Mouse (Mus musculus) G1E (cell line): Measurements from ENCODE around the gene Nfkbib. TPM values are rescaled to one million over a fixed set of nuclear protein-coding genes. Genes with fewer than 3 reads are reported as not detected.
A peak's percentile ranks its signal among the peaks of the same experiment; 100 is the strongest.

Experiments used
- ATAC-seq: 2 replicates; pipeline ENCODE4 v1.8.0; 2016; ENCODE audit warnings: mild to moderate bottlenecking; ENCODE audit not compliant: insufficient number of reproducible peaks, poor library complexity, low FRiP score, severe bottlenecking; ENCODE audit errors: extremely low read depth
- DNase-seq: peaks from one replicate; pipeline ENCODE4 v3.0.0; 2012; ENCODE audit warnings: low spot score
- H3K27me3 ChIP-seq: 2 replicates; pipeline ENCODE4 v1.6.1; 2012; ENCODE audit warnings: mild to moderate bottlenecking, low read length, inconsistent platforms; ENCODE audit not compliant: insufficient read depth
- H3K36me3 ChIP-seq: replicated peaks from 2 replicates; pipeline ENCODE3; 2012; ENCODE audit warnings: mild to moderate bottlenecking, inconsistent platforms
- H3K4me1 ChIP-seq: 2 replicates; pipeline ENCODE4 v1.6.1; 2012; ENCODE audit warnings: low read depth, low read length, inconsistent platforms, mixed read lengths; ENCODE audit not compliant: insufficient read depth
- H3K4me3 ChIP-seq: 2 replicates; pipeline ENCODE4 v1.5.1; 2012; ENCODE audit warnings: low read depth, mild to moderate bottlenecking, inconsistent platforms, low read length, moderate library complexity, mixed read lengths
- H3K9me3 ChIP-seq: replicated peaks from 2 replicates; pipeline ENCODE4 v1.6.1; 2012; ENCODE audit warnings: inconsistent platforms
- CTCF ChIP-seq: IDR thresholded peaks from 2 replicates; pipeline ENCODE4 v1.5.1; 2012; ENCODE audit warnings: low read depth, low read length, inconsistent platforms, mixed read lengths
- GATA1 ChIP-seq: IDR thresholded peaks from 2 replicates; pipeline ENCODE4 v1.6.1; 2012; ENCODE audit warnings: borderline replicate concordance, low read length, inconsistent platforms, mixed read lengths
- GATA2 ChIP-seq: IDR thresholded peaks from 2 replicates; pipeline ENCODE4 v1.6.1; 2012; ENCODE audit warnings: low read depth, low read length, inconsistent platforms, borderline replicate concordance
- POLR2AphosphoS5 ChIP-seq: IDR thresholded peaks from 2 replicates; pipeline ENCODE4 v1.6.1; 2012; ENCODE audit warnings: low read depth, low read length, inconsistent platforms; ENCODE audit not compliant: insufficient replicate concordance
- TAL1 ChIP-seq: conservative IDR thresholded peaks from 2 replicates; pipeline ENCODE4 v1.6.1; 2012; ENCODE audit warnings: low read depth, low read length, inconsistent platforms, mixed read lengths
- polyA plus RNA-seq: library from polyadenylated mRNA; stranded (reverse); fragments of >175 nt; gene quantifications from 2 replicates; pipeline ENCODE4 v1.2.3, GENCODE M21; 2012
- total RNA-seq, 2 experiments: library from RNA; stranded (forward) in 1 of 2; stranded (reverse) in 1 of 2; fragments of 200-1000 nt in 1 of 2; fragments of >200 nt in 1 of 2; fragmentation: Nextera tagmentation in 1 of 2; gene quantifications; 2 replicates each; pipeline ENCODE4 v1.2.3; 2014 to 2017

Nfkbib gene
- total and polyA plus RNA-seq, 3 experiments = 10.7 to 109 (median 30.4) TPM

DNA sequence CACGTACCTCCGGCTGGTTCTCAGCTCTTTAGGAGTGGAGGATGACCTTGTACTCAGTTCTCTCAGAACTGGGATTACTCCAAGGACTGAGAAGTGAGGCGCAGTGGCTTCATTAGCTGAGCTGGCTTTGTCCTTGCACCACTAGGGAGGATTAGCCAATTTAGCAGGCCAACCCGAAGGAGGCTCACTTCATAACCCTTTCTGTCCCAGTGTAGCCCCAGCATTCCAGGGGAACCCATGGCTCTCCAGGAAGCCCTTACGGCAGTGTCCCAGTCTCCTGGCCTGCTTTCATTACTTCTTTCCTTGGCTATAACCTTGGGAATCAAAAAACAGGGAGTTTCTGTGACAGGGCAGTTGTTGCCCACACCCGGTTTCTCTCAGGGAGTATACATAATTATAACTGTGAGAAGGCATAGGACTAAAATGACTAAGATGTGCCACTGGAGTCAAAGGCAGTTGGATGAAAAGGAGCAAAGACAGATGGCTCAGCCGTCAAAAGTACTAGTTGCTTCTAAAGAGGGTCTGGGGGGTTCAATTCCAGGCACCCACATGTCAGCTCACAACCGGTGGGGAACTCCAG, 40.4 kb upstream of the Nfkbib start:
- Histone ChIP-seq H3K4me3 (peak overlapping the region; percentile 91), H3K27me3 (no peaks in the 10 kb centered on the region), H3K9me3 (no peaks in the 10 kb centered on the region), H3K4me1 (peaks cover 43% of the 10 kb centered on the region), H3K36me3 (peaks cover 11% of the 10 kb centered on the region)
- TF ChIP-seq CTCF = no peak
- no peak for TF ChIP-seq POLR2AphosphoS5
- no peak for TF ChIP-seq GATA2
- TF ChIP-seq GATA1 = no peak
- TF ChIP-seq TAL1 = no peak
- no peak for ATAC-seq
- no peak for DNase-seq

DNA sequence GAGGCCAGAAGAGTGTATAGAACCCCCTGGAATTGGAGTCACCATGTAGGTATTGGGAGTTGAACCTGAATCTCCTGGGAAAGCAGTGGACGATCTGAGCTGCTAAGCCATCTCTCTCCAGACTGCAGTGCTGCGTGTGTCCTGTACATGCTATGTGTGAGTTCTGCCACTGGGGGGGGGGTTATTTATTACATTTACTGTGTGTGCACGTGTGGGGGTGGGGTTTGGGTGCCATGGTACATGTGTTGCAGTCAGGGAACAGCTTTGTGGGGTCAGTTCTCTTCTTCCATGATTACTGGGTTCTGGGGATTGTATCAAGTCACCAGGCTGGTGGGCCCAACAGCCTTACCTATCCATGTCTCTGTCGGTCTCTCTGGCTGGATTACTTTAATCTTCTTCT, 39.6 kb upstream of the Nfkbib start:
- TF ChIP-seq GATA2 (no peak), POLR2AphosphoS5 (no peak), CTCF (no peak), GATA1 (no peak)
- H3K9me3 ChIP-seq = no peaks in the 10 kb centered on the region
- H3K27me3 ChIP-seq = no peaks in the 10 kb centered on the region
- no peak for DNase-seq
- peaks cover 2% of the 10 kb centered on the region for H3K36me3 ChIP-seq
- peaks cover 41% of the 10 kb centered on the region for H3K4me1 ChIP-seq
- H3K4me3 ChIP-seq = no peak overlapping the region
- ATAC-seq = no peak

DNA sequence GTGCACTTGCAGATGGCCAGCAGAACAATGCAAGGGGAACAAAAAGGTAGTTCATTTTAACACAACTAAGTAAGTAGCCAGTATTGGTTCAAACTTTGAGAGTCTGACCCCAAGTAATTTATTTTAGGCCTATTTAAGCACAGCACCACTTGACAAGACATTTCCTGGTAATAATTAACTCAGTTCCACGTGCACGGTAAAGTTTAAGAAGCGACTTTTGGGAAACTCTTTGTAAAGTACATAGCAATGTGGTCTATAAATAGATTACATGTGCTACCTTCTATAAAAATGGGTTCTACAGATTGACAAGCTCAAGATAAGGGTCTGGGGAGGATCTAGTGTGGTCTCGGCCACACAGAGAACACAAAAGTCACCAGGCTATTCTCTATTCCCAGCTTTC, 36.4 kb upstream of the Nfkbib start:
- no peak for ATAC-seq

DNA sequence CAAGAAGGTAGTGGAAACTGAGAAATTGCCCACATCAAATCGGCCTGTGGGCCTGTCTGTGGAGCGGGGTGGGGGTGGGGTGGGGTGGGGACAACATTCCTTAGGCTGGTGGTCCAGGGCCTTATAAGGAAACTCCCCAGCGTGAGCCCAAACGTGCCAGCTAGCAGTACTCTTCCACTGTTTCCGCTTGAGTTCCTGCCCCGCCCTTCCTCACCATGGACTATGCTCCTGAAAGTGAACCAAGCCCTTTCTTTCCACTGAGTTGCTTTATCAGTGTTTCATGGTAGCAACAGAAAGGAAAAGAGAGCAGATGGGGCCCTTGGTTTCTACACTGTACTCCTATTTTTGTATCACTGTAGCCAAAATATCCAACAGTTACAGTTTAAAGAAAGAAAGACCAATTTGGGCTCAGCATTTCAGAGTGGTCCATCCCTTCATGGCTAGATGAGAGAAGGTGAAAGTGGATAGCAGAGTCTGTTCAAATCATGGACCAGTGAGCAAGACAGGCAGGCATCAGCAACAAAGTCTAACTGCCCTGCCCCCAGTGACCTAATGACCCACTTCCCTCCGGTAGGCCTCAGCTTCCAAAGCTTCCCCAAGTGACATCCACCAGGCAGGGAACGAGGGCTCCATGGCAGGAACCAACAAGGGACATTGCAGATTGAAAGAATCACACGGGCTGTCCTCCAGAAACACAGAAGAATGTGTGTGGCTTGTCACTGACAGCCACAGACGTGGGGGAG, 35.7 kb upstream of the Nfkbib start:
- DNase-seq (no peak), ATAC-seq (no peak)
- Histone ChIP-seq H3K4me3 (no peak overlapping the region), H3K36me3 (no peaks in the 10 kb centered on the region), H3K27me3 (no peaks in the 10 kb centered on the region), H3K9me3 (no peaks in the 10 kb centered on the region), H3K4me1 (peaks cover 29% of the 10 kb centered on the region)
- TF ChIP-seq TAL1 = no peak
- no peak for TF ChIP-seq GATA2
- no peak for TF ChIP-seq GATA1

More for the DNA sequence above, 36.4 kb upstream of the Nfkbib start:
- H3K4me1 ChIP-seq = peaks cover 34% of the 10 kb centered on the region
- H3K36me3 ChIP-seq = no peaks in the 10 kb centered on the region
- no peaks in the 10 kb centered on the region for H3K9me3 ChIP-seq
- no peak for TF ChIP-seq CTCF
- TF ChIP-seq POLR2AphosphoS5 = no peak
- TF ChIP-seq GATA1 = no peak
- TF ChIP-seq TAL1 = no peak
- TF ChIP-seq GATA2 = no peak
- H3K27me3 ChIP-seq = no peaks in the 10 kb centered on the region
- no peak for DNase-seq
- no peak overlapping the region for H3K4me3 ChIP-seq

DNA sequence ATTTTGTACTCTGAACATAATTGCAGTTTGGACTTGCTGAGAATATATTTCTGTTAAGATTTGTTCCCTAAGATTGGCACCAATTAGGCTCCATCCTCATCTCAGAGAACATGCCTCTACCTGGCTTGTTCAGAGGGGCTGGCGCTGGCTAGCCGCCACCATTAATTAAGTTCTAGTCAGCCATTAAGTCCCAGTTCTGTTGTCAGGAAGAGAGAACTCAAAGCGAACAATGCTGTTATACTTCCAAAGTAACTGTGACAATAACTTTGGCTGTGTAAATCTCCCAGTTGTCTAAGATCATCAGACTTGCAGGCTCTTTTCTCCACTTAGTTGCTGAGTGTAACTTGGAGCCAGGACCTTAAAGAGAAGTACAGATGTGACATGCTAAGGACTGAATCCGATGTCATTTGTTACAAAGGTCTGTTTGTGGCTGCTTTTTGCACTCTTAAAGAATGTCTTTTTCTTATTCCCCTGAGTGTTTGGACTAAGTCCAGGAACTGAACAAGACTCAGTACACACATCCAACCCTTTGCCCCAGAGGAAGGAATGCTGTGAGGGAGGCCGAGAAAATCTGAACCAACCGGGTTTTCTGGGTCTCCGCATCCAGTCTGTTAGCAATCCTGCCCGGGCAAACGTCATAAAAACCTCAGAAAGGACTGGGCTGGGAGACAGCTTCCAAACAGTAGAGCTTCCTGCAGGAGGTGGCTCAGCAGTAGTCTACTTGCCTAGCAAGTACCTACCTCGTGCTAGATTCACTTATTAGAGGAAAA, 34.8 kb upstream of the Nfkbib start:
- TF ChIP-seq CTCF = no peak
- TF ChIP-seq GATA2 = no peak
- TF ChIP-seq POLR2AphosphoS5 = no peak
- no peak for TF ChIP-seq TAL1
- no peak for TF ChIP-seq GATA1
- no peaks in the 10 kb centered on the region for H3K9me3 ChIP-seq
- peaks cover 27% of the 10 kb centered on the region for H3K4me1 ChIP-seq
- DNase-seq = no peak
- ATAC-seq = no peak
- no peaks in the 10 kb centered on the region for H3K27me3 ChIP-seq
- H3K4me3 ChIP-seq = no peak overlapping the region
- no peaks in the 10 kb centered on the region for H3K36me3 ChIP-seq

DNA sequence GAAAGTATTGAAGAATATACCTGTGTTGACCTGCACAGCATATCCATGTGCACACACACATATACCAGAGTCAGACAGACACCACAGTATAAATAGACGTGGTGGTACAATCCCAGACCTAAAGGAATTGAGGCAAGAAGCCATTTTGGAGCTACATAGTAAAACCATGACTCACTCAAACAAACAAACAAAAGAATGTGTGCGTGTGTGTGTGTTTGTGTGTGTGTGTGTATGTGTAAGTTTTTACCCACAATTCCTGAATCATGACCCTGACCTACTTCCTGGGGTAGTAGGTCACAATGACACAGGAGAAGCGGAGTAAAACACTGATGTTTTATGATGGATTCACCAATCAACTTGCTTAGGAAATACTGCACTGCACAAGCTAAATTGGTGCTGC, 34.1 kb upstream of the Nfkbib start:
- no peak for TF ChIP-seq GATA2
- no peak for TF ChIP-seq CTCF
- no peak for TF ChIP-seq POLR2AphosphoS5
- TF ChIP-seq TAL1 = no peak
- no peak for TF ChIP-seq GATA1
- no peaks in the 10 kb centered on the region for H3K27me3 ChIP-seq
- no peak overlapping the region for H3K4me3 ChIP-seq
- H3K36me3 ChIP-seq = no peaks in the 10 kb centered on the region
- DNase-seq (no peak), ATAC-seq (no peak)
- no peaks in the 10 kb centered on the region for H3K9me3 ChIP-seq
- peaks cover 29% of the 10 kb centered on the region for H3K4me1 ChIP-seq
